Mouse (Mus musculus) ES-Bruce4 (cell line): ENCODE measurements around the gene Ankrd63. TPM values are rescaled to one million over a fixed set of nuclear protein-coding genes. Genes with fewer than 3 reads are reported as not detected.
A peak's percentile ranks its signal among the peaks of the same experiment; 100 is the strongest.

ENCODE experiments used
- H3K27ac ChIP-seq: 2 replicates; pipeline ENCODE4 v1.5.1; 2012; ENCODE audit warnings: low read length, inconsistent platforms; ENCODE audit not compliant: insufficient read depth
- H3K27me3 ChIP-seq: 2 replicates; pipeline ENCODE4 v1.6.1; 2012; ENCODE audit warnings: mild to moderate bottlenecking, low read length, inconsistent platforms; ENCODE audit not compliant: control insufficient read depth, poor library complexity, insufficient read depth, severe bottlenecking
- H3K36me3 ChIP-seq: 2 replicates; pipeline ENCODE4 v1.6.1; 2012; ENCODE audit warnings: inconsistent platforms, mild to moderate bottlenecking, low read length, moderate library complexity; ENCODE audit not compliant: control insufficient read depth, poor library complexity, insufficient read depth, severe bottlenecking
- H3K4me1 ChIP-seq: one replicate; pipeline ENCODE4 v1.8.1; 2011; ENCODE audit warnings: low read length; ENCODE audit not compliant: control insufficient read depth, insufficient read depth
- H3K4me3 ChIP-seq: 2 replicates; pipeline ENCODE4 v1.5.1; 2011; ENCODE audit warnings: low read depth, mild to moderate bottlenecking, low read length
- H3K9ac ChIP-seq: 2 replicates; pipeline ENCODE4 v1.6.1; 2012; ENCODE audit warnings: low read depth, mild to moderate bottlenecking, inconsistent platforms; ENCODE audit not compliant: poor library complexity, severe bottlenecking
- H3K9me3 ChIP-seq: replicated peaks from 2 replicates; pipeline ENCODE4 v1.6.1; 2012; ENCODE audit warnings: mild to moderate bottlenecking, low read length, inconsistent platforms; ENCODE audit not compliant: control insufficient read depth, poor library complexity, insufficient read depth, severe bottlenecking
- CTCF ChIP-seq: IDR thresholded peaks from one replicate; pipeline ENCODE4 v1.8.1; 2011; ENCODE audit warnings: low read depth, low read length
- EP300 ChIP-seq: IDR thresholded peaks from 2 replicates; pipeline ENCODE4 v1.6.1; 2011; ENCODE audit warnings: low read depth, low read length; ENCODE audit not compliant: insufficient read depth
- POLR2A ChIP-seq: IDR thresholded peaks from one replicate; pipeline ENCODE4 v1.8.1; 2011; ENCODE audit warnings: low read length; ENCODE audit not compliant: insufficient read depth
- polyA plus RNA-seq: library from polyadenylated mRNA; stranded (reverse); fragments of >200 nt; gene quantifications from 2 replicates; pipeline ENCODE4 v1.2.4, GENCODE M21; 2011; ENCODE audit warnings: low read depth; ENCODE audit not compliant: missing spikeins, insufficient read depth, insufficient read length

Ankrd63 gene
- polyA plus RNA-seq, 1 experiment, result not detected

DNA sequence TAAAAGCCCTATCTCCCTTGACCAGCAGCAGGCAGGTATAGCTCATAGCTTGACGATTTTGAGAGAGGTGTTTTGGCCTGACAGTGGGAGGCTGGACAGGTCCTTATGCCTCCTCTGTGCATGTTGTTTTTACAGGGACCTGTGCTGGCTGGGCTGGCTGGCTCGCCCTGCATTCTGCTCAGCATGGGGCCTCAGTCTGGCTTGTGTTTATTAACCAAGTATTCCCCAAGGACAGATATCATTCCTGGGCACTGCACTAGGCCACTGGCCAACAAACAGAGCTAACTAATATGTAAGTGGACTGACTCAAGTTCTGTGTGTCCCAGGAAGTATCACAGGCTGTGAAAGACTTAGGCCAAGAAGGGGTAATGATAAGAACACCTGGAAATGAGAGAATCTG lies 34.0 kb downstream of the Ankrd63 start:
- TF ChIP-seq CTCF (no peak), EP300 (no peak), POLR2A (no peak)
- Histone ChIP-seq H3K4me1 (peaks cover 2% of the 10 kb centered on the region), H3K9me3 (no peaks in the 10 kb centered on the region), H3K9ac (no peak overlapping the region), H3K36me3 (no peaks in the 10 kb centered on the region), H3K27ac (no peak overlapping the region), H3K4me3 (no peak overlapping the region), H3K27me3 (no peaks in the 10 kb centered on the region)

DNA sequence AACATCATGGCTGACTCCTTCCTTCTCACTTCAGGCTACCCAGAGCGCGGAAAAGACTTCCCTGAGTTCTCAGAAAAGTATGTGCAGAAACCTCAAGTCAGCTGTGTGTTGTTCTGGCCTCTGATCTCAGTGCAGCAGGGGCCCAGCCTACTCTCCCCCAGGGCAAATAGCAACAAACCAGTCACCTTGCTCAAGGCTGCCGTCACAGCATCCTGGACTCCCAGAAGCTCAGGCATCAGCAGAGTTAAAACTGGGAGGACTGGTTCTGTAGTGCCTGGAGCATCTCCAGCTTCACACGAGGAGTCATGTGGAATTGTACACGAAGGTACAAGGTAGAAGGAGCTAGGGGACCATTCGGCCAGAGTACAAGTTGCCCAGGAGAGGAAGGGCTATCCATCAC lies 34.5 kb downstream of the Ankrd63 start:
- Histone ChIP-seq H3K9ac (no peak overlapping the region), H3K36me3 (no peaks in the 10 kb centered on the region), H3K27me3 (no peaks in the 10 kb centered on the region)

GRCm38 (mm10) chr2:118667181-118667580 lies 36.6 kb downstream of the Ankrd63 start:
- Histone ChIP-seq H3K4me1 (no peaks in the 10 kb centered on the region), H3K27ac (no peak overlapping the region), H3K9me3 (no peaks in the 10 kb centered on the region), H3K9ac (no peak overlapping the region), H3K36me3 (no peaks in the 10 kb centered on the region), H3K27me3 (no peaks in the 10 kb centered on the region), H3K4me3 (no peak overlapping the region)
- TF ChIP-seq POLR2A, result no peak

More for the DNA sequence above, 34.5 kb downstream of the Ankrd63 start:
- peak; percentile 13; the same call in 1 of the 2 replicates for TF ChIP-seq EP300
- no peak for TF ChIP-seq CTCF
- peaks cover 2% of the 10 kb centered on the region for H3K4me1 ChIP-seq
- H3K9me3 ChIP-seq, result no peaks in the 10 kb centered on the region
- H3K4me3 ChIP-seq, result no peak overlapping the region
- no peak overlapping the region for H3K27ac ChIP-seq

DNA sequence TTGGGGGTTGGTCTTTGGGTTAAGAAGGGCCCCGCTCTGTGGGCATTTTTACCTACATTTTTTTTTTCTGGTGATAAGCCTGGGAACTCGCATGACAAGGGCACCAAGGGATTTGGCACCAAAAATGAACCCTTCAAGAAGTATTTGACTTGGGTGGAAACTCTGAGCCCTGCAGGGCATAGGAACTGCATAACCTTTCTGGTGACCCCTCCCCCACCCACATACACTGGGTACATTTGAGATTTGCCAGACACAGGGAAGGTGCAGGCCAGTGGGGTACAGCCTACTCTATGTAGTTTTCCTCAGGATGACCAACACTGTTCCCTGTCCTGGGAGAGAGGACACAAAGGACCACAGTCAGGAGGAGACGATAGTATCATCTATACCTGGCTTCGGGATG lies 38.1 kb downstream of the Ankrd63 start:
- no peaks in the 10 kb centered on the region for H3K27me3 ChIP-seq
- no peak overlapping the region for H3K4me3 ChIP-seq
- H3K27ac ChIP-seq, result no peak overlapping the region
- H3K36me3 ChIP-seq, result no peaks in the 10 kb centered on the region
- no peaks in the 10 kb centered on the region for H3K4me1 ChIP-seq
- H3K9ac ChIP-seq, result no peak overlapping the region
- TF ChIP-seq POLR2A (no peak), CTCF (no peak), EP300 (no peak)
- no peaks in the 10 kb centered on the region for H3K9me3 ChIP-seq

GRCm38 (mm10) chr2:118664975-118665516 lies 38.7 kb downstream of the Ankrd63 start:
- no peaks in the 10 kb centered on the region for H3K36me3 ChIP-seq
- H3K4me1 ChIP-seq, result no peaks in the 10 kb centered on the region
- no peaks in the 10 kb centered on the region for H3K9me3 ChIP-seq
- no peak overlapping the region for H3K4me3 ChIP-seq
- H3K27ac ChIP-seq, result no peak overlapping the region
- no peak overlapping the region for H3K9ac ChIP-seq
- no peak for TF ChIP-seq POLR2A
- H3K27me3 ChIP-seq, result no peaks in the 10 kb centered on the region

DNA sequence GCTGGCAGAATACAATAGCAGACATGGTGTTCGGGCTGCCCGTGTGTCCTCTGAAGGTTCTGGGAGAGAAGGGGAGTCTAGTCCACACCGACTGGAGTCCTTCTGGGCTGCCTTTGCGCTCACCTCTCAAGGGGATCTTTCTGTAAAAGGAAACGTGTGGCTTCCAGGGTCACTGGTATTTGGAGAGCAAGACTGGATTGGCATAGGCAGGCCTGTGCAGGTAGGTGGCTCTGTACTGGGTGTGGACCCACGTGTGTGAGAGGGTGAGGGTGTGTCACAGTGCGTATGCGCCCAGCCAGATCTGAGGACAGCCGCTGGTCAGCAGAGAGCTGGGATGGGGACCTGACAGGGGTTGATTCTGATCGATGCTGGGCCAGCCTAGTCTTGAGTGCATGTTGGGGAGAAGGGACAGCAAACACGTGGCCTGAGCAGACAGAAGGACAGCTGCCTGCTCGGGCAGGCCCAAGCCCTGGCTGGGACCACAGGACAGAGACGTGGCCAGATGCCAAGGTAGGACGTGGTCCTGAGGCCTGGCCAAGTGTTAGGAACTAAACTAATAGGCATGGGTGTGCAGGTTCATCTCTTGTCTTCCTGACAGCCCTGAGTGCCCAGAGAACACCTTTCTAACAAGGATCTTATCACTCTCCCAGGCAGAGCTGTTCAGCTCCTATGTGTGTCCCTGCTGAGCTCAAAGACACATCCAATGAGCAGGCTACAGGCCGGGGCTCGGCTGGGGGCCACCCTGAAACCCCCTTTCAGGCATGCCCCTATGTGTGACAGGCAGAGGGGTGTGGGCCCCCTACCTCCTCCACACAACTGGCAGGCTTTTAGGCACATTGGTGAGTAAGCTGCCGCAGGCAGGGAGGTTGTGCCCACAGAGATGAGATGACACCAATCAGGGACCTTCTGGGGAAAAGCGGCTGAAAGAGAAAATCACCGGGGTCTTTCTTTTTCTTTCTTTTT lies 39.7 kb downstream of the Ankrd63 start:
- Histone ChIP-seq H3K27ac (no peak overlapping the region), H3K27me3 (no peaks in the 10 kb centered on the region), H3K4me3 (peak overlapping the region; percentile 60), H3K36me3 (no peaks in the 10 kb centered on the region), H3K4me1 (peaks cover 2% of the 10 kb centered on the region), H3K9me3 (no peaks in the 10 kb centered on the region), H3K9ac (peak overlapping the region; percentile 52)
- TF ChIP-seq EP300, result no peak
- no peak for TF ChIP-seq CTCF
- no peak for TF ChIP-seq POLR2A
